Mouse (Mus musculus) cerebellum, adult 9-11 months (tissue): Measurements from ENCODE around the gene Vmn2r83.

Source experiments
- DNase-seq: peaks from one replicate; pipeline ENCODE4 v3.0.0; 2022

Gene Vmn2r83

GRCm38 (mm10) chr10:79538323-79538722, 69.8 kb downstream of the Vmn2r83 start:
- peak; percentile 4 for DNase-seq

DNA sequence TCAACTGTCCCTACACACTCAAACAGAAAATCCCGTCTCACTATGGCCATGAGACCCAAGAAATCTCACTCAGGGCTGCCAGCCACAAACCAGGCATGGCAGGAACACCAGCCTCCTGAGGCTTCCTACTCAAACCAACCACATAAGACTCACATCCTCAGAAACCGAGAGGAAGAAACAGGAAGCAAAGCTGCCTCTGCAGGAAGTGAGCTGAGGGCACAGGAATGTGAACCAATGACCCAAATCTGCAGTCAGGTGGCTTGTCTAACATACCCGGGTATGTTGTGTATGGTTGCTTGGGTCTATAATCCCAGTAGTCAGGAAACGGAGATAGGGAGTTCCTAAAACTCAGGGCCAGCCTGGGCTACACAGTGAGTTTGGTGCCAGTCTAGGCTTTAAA, 70.3 kb downstream of the Vmn2r83 start:
- peak; percentile 1 for DNase-seq

DNA sequence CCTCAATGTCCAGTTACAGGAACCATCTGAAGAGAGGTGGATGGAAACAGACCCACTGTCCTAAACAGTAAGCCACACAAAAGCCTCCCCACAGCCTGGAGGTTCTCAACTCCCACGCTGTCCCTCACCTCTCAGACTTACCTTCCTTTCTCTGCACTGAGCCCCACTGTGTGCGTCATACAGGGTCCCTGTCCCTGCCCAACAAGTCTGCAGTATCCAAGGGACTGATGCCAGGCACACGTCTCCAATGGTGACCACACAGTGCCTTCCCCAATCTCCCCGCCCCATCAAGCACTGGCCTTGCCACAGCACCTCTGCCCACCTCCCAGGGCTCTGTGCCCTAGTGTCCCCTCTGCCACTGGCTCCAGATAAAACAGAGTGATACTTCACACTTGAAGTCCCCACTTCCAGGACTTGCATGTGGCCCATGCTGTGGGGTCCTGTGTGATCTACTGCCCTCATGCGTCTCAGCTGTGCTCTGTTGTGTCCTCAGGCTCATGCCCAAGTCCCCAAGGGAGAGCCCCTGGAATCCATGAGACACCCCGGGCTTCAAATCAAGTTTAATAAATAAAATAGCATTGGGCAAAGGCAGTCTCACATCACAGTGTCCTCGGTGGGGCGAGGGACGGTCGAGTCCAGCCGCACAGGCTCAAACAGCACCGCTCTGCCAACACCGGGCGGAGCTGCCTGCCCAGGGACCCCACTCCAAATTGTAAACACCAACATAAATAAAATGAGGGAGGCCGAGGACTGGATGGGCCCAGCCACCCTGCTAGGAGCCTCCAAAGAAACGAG, 71.4 kb downstream of the Vmn2r83 start:
- peak; percentile 3 for DNase-seq

GRCm38 (mm10) chr10:79540746-79541145, 72.2 kb downstream of the Vmn2r83 start:
- DNase-seq, result no peak

GRCm38 (mm10) chr10:79541522-79541921, 73.0 kb downstream of the Vmn2r83 start:
- DNase-seq, result no peak

GRCm38 (mm10) chr10:79542171-79542570, 73.6 kb downstream of the Vmn2r83 start:
- DNase-seq, result no peak
